Mouse (Mus musculus) 416B (cell line): Measurements from ENCODE around the gene Rpl3l.
A peak's percentile ranks its signal among the peaks of the same experiment; 100 is the strongest.

Source experiments
- DNase-seq: peaks from one replicate; pipeline ENCODE4 v3.0.0; 2011; ENCODE audit warnings: low read depth

The Rpl3l gene

DNA sequence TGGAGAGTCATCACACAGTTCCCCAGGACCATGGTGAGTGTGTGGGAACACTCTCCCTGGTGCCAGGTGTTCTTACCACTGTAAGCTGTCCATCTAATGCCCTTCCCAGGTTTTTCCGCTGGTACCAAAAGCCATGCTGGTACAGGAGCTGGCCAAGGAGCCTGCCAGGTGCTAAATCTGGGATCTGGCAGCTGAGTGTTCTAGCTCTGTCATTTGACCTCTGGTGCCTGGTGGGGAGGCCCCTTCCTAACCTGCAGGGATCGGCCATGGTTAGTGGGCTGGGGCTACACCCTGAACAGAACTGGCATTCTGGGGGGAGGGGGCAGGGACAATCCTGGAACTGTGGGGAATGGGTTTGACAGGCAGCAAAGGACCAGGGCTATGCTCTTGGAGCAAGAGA lies at the start of gene Rpl3l:
Rpl3l (plus strand) TSS at position 203 of the 400 bp plus-strand sequence.
- no peak for DNase-seq

DNA sequence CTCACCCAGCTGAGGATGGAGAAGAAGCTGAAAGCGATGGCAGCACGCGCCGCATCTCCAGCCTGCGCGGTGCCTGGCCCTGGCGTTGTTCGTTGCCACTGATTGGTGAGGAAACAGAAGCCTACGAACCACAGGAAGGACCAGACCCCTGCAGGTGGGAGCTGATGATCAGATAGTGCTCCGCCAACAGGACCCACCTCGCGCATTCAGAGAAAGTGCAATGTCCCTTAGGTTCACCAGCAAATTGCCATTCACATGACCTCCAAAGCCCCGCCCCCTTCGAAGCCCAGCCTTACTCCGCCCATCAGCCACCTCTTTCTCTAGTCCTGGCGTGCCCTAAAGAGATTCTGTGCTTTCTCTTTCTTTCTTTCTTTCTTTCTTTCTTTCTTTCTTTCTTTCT lies 41.1 kb upstream of the Rpl3l start:
- DNase-seq: peak; percentile 76

DNA sequence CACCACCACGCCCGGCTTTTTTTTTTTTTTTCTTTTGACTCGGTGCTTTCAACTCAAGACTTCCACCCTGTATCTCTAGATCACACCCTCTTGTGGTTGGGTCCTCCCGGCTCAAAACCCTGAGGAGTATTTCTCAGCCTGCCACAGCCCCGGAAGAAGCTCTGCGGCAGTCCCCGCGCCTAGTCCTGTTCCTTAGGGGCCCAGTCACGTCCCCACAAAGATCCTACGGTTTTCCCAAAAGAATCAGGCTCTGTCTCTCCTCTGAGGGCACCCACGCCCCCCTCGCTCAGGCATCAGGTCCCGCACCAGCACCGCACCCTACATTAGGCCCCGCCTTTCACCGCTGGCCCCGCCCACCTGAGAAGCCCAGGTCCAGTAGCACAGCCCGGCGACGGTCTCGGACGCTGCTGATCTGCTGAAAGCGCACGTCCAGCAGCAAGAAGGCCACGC lies 40.4 kb upstream of the Rpl3l start:
- DNase-seq: peak; percentile 74

DNA sequence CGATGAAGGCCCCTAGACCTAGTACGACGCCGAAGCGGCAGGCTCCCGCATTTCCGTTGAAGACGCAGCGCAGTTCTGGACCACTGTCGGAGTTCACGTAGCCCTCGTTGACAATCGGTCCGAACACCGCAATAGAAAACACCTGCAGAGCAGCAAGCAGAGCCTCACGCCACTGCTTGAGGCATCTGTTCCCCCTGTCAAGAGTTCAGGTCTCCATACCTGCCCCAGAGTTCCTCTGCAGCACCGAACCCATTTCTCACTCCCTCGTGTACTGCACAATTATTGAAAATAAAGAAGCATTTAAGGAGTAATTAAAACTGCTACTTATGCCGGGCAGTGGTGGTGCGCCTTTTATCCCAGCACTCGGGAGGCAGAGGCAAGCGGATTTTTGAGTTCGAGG lies 40.0 kb upstream of the Rpl3l start:
- DNase-seq: no peak

DNA sequence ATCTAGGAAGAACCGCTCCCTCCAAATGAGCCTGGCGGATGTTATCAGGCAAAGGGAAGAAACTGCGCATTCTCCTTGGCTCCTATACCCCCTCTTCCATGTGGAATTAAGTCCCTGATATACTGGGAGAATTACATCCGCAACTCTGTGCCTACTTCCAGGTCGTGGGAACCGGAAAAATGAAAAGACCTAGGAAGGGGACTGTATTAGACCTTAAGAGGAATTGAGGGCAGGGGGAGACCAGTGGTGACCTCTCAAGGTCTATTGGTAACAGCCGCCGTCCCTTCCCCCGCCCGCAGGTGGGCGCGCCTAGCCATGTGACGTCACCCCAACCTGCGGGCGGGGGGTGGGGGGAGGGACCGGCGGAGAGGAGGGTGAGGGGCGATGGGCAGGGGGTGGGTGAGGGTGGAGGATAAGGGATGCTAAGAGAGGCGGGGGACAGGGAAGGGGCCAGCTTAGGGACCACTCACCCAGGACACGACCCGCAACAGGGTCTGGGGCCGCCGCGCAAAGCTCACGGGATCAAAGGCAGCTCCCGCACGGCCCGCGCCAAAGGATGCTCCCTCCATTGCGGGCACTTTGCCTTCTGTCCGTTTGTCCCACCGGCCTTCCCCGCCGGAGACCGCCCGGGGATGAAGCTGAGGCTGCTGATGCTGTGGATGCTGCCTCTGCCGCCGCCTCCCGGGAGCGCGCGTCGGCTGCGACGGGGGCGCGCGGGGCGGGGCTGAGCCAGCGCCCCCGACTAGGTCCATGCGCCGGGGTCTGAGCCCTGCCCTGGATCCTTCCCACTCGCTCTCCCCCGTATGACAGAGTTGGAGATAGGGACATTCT lies 38.2 kb upstream of the Rpl3l start, which contains the start of gene Syngr3:
Syngr3 (minus strand) TSS at position 705 of the 831 bp plus-strand sequence.
- DNase-seq: no peak

DNA sequence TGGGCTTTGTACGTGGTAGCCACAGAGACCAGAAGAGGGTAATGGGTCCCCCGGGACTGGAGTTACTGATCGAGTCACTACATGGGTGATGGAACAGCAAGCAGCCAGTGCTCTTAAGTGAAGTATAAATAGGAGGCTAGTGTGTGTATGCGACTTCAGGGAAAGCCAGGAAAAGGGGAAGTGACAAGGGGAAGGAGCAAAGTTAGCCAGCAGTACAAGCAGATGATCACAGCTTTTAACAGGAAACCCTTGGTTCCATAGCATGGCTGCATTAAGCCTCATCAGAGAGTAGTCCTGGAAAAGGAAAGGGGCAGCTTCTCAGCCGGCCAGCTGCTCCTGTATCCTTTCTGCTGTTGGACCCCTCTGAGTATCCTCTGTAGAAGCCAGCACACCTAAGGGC lies 35.2 kb upstream of the Rpl3l start:
- DNase-seq: no peak

DNA sequence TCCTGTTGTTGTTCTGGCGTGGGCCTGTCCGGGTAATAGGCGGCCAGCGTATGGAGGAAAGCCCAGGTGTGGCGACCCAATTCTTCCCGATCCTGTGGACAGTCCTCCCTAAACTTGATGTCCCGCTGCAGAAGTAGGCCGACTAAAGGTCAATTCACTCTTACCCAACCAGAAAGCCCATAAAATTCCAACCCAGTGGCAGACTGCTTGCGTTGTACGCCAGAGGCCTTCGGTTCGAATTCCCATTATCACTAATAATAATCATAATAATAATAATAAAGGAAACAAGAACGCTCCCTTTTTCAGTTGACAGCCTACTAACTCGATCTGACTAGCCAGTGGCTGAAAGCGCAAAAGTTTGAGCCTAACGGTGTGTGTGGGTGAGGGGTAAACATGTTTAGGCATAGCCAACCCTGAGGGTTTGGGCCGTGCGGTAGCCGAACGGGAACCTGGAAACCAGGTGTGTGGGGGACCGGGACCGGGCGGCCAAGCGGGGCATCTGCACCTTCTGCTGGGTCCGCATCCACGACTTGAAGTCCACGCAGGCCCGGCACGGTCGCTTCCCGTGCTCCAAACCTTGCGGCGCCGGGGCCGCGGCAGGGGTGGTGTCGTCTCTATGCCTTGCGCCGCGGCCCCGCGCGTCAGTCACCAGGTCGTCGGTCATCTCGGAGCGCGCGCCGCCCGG lies 32.2 kb upstream of the Rpl3l start:
- peak; percentile 39 for DNase-seq

DNA sequence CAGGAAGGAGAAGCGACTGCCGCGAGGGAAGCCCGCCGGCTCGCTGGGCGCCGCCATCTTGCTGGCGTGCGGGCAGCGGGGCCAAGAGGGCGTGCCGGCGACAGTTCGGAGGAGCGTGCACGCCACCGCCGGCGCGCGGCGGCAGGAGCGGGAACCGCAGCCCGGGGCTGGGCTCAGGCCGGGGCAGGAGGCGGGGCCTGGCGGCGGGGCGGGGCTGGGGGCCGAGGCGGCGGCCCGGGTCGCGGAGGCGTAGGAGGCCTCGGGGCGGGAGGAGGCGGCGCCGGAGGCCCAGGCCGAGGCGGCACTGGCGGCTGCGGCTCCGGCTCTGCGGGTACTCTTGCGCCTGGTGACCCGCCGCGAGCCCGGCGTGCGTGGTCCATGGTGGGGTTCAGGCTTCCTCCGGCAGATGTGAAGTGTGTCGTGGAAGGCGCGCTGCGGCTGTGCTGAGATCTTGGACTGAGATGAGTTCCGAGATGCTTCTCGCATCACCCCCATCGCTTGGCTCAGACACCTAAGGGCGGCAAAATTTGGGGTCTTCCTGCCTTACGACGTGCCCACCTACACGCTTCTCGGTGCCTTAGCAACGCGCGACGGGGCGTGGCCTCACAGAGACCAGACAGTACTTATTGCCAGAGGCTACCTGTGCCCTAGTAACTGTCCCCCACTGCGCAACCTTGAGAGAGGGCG lies 31.5 kb upstream of the Rpl3l start, which contains the start of the genes Gfer and Noxo1:
Gfer (minus strand) TSS at position 146 of the 687 bp plus-strand sequence.
Noxo1 (plus strand) TSS at position 224 of the 687 bp plus-strand sequence.
- DNase-seq: peak; percentile 72

DNA sequence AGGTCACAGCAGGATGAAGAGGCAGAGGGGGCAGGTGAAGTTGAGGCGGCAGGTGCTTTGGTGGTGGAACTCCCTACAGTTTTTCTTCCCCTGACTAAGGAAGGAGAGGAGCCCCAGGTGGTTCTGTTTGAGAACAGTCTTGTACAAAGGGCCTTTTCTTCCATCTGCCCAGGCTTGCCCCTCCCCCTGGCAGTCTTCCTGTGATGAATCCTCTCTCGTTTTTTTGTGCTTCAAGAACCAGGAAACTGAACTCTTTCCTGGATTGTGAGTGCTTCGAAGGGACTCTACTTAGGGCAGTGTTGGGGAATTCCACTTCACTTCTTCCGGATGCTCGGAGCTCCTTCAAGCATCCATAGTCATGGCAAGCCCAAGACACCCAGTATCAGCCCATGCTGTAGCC lies 29.6 kb upstream of the Rpl3l start:
- no peak for DNase-seq

DNA sequence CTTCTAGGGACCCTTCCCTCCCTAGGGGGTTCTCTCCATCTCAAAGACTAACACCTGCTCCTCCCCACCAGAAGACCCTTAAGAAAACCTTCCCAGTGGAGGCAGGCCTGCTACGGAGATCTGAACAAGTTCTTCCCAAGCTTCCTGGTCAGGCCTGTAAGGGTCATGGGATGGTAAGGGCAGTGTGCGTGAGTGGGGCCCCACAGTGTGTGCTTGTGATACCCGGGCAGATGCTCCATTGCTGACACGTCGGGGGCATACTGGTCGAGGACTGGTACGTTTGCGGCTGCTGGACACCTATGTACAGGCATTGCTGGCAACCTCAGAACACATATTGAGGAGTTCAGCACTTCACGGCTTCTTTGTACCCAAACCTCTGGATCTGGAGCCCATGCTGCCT lies 28.9 kb upstream of the Rpl3l start:
- DNase-seq: no peak

DNA sequence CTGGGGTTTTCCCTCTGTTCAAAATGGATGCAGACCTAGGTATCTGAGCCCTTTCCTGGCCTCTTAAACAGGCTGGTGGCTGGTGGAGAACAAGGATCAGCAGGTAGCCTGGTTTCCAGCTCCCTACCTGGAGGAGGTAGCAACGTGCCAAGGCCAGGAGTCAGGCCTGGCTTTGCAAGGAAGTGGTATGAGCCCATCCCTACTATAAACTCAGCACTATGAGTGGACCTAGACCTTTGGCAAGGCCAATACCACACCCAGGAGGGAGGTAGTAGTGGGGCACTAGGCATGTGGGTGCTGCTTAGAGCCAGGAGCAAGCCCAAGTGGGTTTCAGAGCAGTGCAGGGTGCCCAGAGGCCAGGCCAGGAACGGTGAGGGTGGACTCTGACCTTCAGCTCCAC lies 28.1 kb upstream of the Rpl3l start:
- no peak for DNase-seq

DNA sequence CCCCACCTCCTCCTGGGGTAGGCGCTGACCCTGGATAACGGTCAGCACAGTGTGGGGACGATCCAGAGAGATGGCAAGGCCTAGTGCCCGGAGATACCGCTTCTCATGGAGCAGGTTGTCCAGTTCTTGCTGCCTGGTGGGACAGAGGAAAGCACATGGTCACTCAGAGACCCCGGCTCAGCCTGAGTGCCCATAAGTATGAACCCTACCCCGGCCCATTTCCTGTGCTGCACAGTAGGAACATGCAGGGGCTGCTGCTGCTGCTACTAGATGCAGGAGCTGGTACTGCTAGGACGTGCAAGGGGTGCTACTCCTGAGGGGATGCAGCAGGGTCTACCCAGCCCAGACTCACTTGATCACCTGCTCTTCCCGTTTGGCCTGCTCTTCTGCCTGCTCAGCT lies 26.4 kb upstream of the Rpl3l start:
- no peak for DNase-seq

DNA sequence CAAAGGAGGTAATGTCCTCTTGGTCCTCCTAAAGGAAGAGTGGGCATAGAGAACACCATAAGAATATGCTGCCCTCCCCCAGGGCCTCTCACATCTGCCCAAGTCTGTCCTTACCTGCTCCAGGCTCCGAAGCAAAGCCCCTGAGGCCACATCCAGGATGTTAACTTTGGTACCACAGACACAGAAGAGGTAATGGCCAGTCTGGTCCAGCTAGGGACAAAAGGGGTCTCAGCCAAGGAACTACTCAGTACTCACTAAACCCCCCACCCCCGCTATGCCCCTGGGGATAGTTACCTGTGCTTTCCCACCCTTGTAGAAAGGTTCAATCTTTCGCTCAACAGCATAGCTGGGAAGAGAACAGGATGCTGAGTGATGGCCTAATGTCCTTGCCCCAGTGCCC lies 21.8 kb upstream of the Rpl3l start:
- no peak for DNase-seq

DNA sequence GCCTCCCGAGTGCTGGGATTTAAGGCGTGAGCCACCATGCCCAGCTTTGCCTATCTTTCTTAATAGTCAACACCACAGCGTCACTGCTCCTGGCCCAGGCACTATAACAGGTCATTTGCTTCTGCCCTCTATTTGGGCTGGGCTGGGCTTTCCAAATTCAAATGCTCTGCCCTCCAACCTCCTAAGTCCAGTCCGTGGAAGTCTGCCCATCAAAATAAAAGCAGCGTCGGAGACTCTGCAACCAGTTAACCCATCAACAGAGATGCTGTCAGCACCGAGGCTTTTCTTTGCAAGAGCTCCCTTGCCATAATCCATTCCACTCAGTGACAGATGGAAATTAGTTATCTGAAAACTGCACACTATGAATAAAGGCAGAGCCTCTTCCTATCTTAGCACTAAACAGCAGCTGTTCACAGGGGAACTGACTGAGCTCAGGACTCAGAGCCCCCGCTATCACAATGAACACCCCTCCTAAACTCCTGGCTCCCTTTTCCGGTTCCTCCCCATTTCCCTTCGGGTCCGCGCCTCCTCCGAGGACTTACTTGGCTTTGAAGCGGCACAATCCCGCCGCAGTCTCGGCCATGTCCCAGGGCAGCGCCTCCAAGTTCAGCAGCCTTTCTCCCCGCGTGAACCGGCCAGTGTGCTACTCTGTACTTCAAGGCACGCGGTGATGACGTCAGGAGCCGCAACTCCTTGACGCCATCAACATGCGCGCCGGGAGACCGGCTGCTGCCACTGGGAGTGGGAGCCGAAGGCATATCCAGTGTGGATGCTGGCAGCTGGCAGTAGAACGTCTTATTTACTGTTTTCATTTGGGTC lies 20.4 kb upstream of the Rpl3l start, which contains the start of gene Tbl3:
Tbl3 (minus strand) TSS at position 679 of the 819 bp plus-strand sequence.
- DNase-seq: peak; percentile 95

DNA sequence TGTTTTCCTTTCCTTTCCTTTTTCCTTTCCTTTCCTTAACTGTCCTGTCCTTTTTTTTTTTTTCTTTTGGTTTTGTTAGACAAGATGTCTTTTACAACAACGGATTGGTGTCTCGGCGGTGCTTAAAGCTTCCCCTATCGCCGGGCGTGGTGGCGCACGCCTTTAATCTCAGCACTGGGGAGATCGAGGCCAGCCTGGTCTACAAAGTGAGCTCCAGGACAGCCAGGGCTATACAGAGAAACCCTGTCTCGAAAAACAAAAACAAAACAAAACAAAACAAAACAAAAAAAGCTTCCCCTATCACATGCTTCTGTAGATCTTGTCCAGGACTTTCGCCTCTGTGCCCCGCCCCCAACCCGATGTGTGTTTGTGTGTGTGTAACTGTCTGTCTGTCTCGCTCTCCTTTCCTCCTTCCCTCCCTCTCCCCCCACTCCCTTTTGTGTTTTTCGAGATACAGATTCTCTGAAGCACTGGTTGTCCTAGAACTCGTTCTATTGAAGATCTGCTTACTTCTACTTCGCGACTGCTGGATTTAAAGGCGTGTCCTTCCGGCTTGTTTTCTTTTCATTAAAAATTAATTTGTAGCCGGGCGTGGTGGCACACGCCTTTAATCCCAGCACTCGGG lies 19.7 kb upstream of the Rpl3l start:
- peak; percentile 59 for DNase-seq

DNA sequence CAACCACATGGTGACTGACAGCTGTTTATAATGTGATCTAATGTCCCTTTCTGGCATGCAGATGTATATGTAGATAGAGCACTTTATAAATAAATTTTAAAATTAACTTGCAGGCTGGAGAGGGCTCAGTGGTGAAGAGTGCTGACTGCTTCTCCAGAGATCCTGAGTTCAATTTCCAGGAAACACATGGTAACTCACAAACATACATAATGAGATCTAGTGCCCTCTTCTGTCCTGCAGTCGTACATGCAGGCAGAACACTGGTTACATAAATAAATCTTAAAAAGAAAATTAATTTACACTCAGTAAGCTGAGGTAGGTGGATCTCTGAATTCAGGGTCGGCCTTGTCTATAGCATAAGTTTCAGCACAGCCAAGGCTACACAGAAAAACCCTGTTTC lies 19.0 kb upstream of the Rpl3l start:
- peak; percentile 87 for DNase-seq

DNA sequence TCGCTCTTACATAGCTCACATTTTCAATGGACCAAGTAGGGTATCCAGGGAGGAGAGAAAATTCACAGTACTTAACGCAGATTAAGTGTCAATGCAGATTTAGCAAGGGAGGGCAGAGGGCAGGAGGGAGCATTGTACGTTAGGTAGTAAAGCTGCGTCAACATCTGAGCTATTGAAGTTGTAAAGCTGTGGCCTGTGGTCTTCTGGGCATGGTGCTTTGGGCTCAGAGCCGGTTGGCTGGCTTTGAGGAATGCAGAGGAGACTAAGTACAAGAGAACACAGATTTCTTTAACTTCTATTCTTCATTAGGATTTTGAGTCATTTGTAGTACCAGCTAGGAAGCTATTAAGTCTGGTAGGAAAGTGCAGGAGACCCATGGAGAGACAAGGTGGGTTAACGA lies 12.1 kb upstream of the Rpl3l start:
- no peak for DNase-seq

DNA sequence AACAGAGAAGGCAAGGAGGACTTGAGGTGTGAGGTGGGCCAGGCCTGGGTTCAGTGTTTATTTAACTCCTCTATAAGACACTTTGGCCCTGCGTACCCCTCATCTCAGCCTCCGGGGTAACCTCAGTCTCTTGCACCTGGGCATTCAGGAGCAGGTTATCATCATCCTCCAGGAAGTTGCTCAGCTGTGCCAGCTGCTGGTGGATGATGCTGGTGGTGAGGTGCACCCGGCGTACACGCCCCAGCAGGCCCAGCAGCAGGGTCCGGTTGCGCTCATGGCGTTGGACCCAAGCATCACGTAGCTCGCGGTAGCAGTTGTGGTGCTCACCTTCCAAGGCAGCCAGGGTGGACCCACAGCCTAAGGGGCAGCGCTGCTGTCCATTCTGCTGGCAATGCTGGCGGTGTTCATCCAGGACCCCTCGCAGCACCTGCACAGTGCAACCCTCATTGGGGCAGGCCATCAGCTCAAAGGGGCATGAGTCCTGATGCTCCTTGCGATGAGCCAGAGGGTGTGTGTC lies 11.4 kb upstream of the Rpl3l start:
- DNase-seq: no peak

DNA sequence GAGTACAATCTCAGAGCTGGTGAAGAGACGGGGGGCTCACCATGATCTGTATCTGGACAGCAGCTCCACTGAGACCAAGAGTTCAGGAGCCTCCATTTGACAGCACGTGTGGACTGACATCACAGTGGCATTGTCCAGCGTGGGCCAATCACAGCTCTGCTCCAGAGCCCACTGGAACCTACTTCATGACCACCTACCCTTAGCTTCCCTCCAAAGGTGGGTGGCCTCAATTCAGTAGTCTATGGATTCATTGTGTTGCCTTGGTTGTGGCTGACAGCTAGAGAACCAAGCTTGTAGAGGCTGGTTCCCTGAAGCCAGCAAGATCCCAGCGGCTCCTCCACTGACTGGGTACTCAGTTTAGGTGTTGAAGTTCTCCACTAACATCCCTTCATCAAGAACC lies 9.7 kb upstream of the Rpl3l start, which contains the start of the genes Rnf151 and Rps2:
Rnf151 (minus strand) TSS at position 121 of the 400 bp plus-strand sequence.
Rps2 (plus strand) TSS at position 174 of the 400 bp plus-strand sequence.
- DNase-seq: no peak

DNA sequence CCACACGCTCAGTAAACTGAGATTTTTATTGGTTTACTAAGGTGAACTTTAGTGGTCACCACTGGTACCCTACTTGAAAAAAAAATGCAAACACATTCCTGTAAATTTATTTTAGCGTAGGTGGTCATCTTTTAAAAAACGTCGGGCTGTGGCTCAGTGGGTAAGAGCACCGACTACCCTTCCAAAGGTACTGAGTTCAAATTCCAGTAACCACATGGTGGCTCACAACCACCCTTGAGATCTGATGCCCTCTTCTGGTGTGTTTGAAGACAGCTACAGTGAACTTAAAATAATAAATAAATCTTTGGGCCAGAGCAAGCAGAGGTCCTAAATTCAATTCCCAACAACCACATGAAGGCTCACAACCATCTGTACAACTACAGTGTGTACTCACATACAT lies 8.7 kb upstream of the Rpl3l start:
- peak; percentile 39 for DNase-seq
